Mouse (Mus musculus): ENCODE results near the gene Sh3bgrl3. TPM values are rescaled to one million over a fixed set of nuclear protein-coding genes. Genes with fewer than 3 reads are reported as not detected.

The Sh3bgrl3 gene
- polyA plus RNA-seq, 1 experiment = 85.6 TPM

DNA sequence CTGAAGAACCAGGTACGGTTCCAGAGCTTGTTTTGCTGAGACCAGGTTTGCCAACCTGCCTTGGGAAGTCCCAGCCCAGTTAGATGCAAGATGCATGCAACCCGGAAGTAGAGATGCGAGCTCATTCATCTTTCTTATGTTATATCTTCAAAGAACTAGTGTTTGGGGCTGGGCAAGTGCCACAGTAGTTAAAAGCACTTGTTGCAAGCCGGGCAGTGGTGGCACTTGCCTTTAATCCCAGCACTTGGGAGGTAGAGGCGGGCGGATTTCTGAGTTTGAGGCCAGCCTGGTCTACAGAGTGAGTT lies 37.4 kb downstream of the Sh3bgrl3 start:
- Histone ChIP-seq H3K4me1 (ENCODE audit: control insufficient read depth, insufficient read depth, low read length) (peaks cover 2% of the 10 kb centered on the region; the same call in 1 of the 2 replicates), H3K36me3 (ENCODE audit: control insufficient read depth, insufficient read depth, low read length) (no peaks in the 10 kb centered on the region), H3K4me3 (ENCODE audit: control insufficient read depth, low read depth, low read length) (no peak overlapping the region), H3K27me3 (ENCODE audit: control insufficient read depth, insufficient read depth, low read length) (no peaks in the 10 kb centered on the region), H3K27ac (ENCODE audit: control insufficient read depth, insufficient read depth, low read depth, low read length) (no peak overlapping the region)
- no peak for TF ChIP-seq CTCF (IDR thresholded peaks at IDR 0.05; ENCODE audit: control insufficient read depth, insufficient read depth, insufficient replicate concordance, low read depth, low read length)
- no peak for TF ChIP-seq POLR2A (IDR thresholded peaks at IDR 0.05; ENCODE audit: control insufficient read depth, low read depth, low read length)

DNA sequence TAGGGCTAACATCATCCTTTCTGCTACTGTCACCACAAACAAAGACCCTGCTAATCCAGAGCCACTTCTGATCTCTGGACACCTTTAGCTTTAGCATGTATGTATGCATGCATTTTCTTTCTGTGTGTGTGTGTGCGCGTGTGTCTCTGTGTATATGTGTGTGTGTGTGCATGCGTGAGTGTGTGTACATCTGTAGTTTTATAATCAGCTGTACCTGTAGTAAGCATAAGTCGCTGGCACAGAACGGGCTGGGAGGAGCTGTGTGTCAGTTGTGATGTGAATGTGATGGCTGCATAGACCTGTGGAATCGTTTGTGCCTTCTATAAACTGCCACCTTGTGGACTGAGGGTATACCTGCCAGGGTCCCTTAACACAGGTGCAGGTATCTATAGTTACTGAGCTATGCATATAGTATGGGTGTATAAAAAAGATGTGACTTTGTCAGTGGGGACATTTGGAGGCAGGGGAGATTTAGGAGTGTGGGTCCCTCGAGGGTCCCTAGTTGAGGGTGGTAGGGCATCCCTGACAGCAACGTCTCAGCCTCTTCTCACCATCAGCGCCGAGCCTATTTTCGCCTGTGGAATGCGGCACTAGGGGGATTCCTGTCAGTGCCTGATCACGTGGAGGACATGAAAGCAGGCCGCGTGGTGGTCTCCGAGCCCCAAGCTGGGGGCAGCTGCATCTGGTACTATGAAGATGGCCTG lies 37.9 kb downstream of the Sh3bgrl3 start:
- H3K4me3 ChIP-seq (ENCODE audit: control insufficient read depth, low read depth, low read length) = no peak overlapping the region
- no peak for TF ChIP-seq CTCF (IDR thresholded peaks at IDR 0.05; ENCODE audit: control insufficient read depth, insufficient read depth, insufficient replicate concordance, low read depth, low read length)
- TF ChIP-seq POLR2A (IDR thresholded peaks at IDR 0.05; ENCODE audit: control insufficient read depth, low read depth, low read length) = no peak
- H3K36me3 ChIP-seq (ENCODE audit: control insufficient read depth, insufficient read depth, low read length) = no peaks in the 10 kb centered on the region
- H3K4me1 ChIP-seq (ENCODE audit: control insufficient read depth, insufficient read depth, low read length) = peaks cover 2% of the 10 kb centered on the region; the same call in 1 of the 2 replicates
- H3K27ac ChIP-seq (ENCODE audit: control insufficient read depth, insufficient read depth, low read depth, low read length) = no peak overlapping the region
- H3K27me3 ChIP-seq (ENCODE audit: control insufficient read depth, insufficient read depth, low read length) = no peaks in the 10 kb centered on the region

DNA sequence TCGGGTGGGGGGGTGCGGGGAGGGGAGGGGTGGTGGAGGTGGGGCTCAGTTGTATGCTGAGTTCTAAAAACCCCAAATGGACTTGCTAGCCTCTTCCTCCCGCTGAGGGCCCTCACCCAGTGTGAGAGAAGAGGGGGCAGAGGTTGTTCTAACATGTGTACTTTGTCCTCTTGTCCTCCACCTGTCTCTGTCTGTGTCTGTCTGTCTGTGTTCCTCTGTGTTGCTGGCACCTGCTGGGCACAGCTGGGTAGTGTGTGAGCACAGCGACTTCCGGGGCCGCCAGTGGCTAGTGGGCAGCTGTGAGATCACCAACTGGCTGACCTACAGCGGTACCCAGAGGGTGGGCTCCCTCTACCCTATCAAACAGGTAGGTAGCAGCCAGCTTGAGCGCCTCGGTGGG lies 39.6 kb downstream of the Sh3bgrl3 start:
- no peak overlapping the region for H3K27ac ChIP-seq (ENCODE audit: control insufficient read depth, insufficient read depth, low read depth, low read length)
- H3K4me3 ChIP-seq (ENCODE audit: control insufficient read depth, low read depth, low read length) = no peak overlapping the region
- TF ChIP-seq POLR2A (IDR thresholded peaks at IDR 0.05; ENCODE audit: control insufficient read depth, low read depth, low read length) = no peak
- TF ChIP-seq CTCF (IDR thresholded peaks at IDR 0.05; ENCODE audit: control insufficient read depth, insufficient read depth, insufficient replicate concordance, low read depth, low read length) = no peak
- no peaks in the 10 kb centered on the region for H3K27me3 ChIP-seq (ENCODE audit: control insufficient read depth, insufficient read depth, low read length)
- no peaks in the 10 kb centered on the region for H3K36me3 ChIP-seq (ENCODE audit: control insufficient read depth, insufficient read depth, low read length)
- H3K4me1 ChIP-seq (ENCODE audit: control insufficient read depth, insufficient read depth, low read length) = peaks cover 2% of the 10 kb centered on the region; the same call in 1 of the 2 replicates

DNA sequence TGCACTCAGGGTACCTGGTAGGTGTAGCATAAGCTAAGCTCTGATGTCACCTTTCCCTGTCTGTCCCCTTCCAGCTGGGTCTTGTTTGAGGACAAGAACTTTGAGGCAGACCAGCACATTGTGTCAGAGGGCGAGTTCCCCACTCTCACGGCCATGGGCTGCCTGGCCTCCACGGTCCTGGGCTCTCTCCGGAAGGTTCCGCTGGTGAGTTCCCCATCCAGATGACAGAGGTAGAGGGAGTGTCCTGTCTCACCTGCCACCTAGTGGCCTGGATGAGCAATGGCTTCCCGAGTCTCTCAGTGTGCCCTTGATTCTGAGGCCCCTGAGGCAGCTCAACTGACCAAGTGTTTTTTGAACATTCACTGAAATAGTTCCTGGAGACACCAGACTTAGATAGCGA lies 41.2 kb downstream of the Sh3bgrl3 start:
- TF ChIP-seq POLR2A (IDR thresholded peaks at IDR 0.05; ENCODE audit: control insufficient read depth, low read depth, low read length) (no peak), CTCF (IDR thresholded peaks at IDR 0.05; ENCODE audit: control insufficient read depth, insufficient read depth, insufficient replicate concordance, low read depth, low read length) (peak; percentile 70; the same call in 1 of the 2 replicates)
- H3K27me3 ChIP-seq (ENCODE audit: control insufficient read depth, insufficient read depth, low read length) = no peaks in the 10 kb centered on the region
- peaks cover 2% of the 10 kb centered on the region; the same call in 1 of the 2 replicates for H3K4me1 ChIP-seq (ENCODE audit: control insufficient read depth, insufficient read depth, low read length)
- no peak overlapping the region for H3K27ac ChIP-seq (ENCODE audit: control insufficient read depth, insufficient read depth, low read depth, low read length)
- no peak overlapping the region for H3K4me3 ChIP-seq (ENCODE audit: control insufficient read depth, low read depth, low read length)
- H3K36me3 ChIP-seq (ENCODE audit: control insufficient read depth, insufficient read depth, low read length) = no peaks in the 10 kb centered on the region

DNA sequence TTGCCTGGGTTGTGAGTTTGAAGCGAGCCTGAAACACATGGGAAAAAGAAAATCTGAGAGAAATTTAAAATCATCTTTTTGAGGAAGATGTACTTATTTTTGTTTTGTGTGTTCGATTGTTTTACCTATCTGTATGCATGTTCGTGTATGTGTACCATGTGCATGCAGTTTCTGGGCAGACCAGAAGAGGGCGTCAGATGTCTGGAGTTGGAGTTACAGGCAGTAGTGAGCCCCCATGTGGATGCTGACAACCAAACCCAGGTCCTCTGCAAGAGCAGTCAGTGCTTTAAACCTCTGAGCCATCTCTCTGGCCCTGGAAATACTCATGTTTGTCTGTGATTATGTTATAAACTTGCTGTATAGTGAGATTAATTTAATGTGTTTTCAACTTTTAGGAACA lies 43.6 kb downstream of the Sh3bgrl3 start:
- Histone ChIP-seq H3K4me1 (ENCODE audit: control insufficient read depth, insufficient read depth, low read length) (peaks cover 7% of the 10 kb centered on the region), H3K27me3 (ENCODE audit: control insufficient read depth, insufficient read depth, low read length) (no peaks in the 10 kb centered on the region; the same call in 1 of the 2 replicates)
- no peak for TF ChIP-seq POLR2A (IDR thresholded peaks at IDR 0.05; ENCODE audit: control insufficient read depth, low read depth, low read length)
- no peak for TF ChIP-seq CTCF (IDR thresholded peaks at IDR 0.05; ENCODE audit: control insufficient read depth, insufficient read depth, insufficient replicate concordance, low read depth, low read length)

DNA sequence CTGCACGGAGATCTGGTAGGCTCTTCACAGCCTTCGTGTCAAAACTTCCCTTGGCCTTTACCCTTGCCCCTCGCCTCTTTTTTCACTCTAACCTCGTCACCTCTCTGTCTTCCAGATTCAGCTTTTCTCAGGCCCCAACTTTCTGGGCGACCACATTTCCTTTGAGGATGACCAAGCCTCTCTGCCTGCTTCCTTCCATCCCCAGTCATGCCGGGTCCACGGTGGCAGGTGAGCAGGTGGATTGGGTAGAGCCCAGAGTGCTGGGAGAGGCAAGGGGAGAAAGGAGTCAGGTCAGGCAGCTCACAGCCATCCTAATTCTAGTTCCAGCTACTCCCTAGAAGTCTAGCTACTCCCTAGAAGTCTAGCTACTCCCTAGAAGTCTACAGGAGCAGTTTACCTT lies 46.1 kb downstream of the Sh3bgrl3 start:
- no peaks in the 10 kb centered on the region for H3K36me3 ChIP-seq (ENCODE audit: control insufficient read depth, insufficient read depth, low read length)
- H3K27ac ChIP-seq (ENCODE audit: control insufficient read depth, insufficient read depth, low read depth, low read length) = no peak overlapping the region

More for the DNA sequence above, 43.6 kb downstream of the Sh3bgrl3 start:
- Histone ChIP-seq H3K36me3 (ENCODE audit: control insufficient read depth, insufficient read depth, low read length) (no peaks in the 10 kb centered on the region), H3K4me3 (ENCODE audit: control insufficient read depth, low read depth, low read length) (no peak overlapping the region), H3K27ac (ENCODE audit: control insufficient read depth, insufficient read depth, low read depth, low read length) (no peak overlapping the region)

DNA sequence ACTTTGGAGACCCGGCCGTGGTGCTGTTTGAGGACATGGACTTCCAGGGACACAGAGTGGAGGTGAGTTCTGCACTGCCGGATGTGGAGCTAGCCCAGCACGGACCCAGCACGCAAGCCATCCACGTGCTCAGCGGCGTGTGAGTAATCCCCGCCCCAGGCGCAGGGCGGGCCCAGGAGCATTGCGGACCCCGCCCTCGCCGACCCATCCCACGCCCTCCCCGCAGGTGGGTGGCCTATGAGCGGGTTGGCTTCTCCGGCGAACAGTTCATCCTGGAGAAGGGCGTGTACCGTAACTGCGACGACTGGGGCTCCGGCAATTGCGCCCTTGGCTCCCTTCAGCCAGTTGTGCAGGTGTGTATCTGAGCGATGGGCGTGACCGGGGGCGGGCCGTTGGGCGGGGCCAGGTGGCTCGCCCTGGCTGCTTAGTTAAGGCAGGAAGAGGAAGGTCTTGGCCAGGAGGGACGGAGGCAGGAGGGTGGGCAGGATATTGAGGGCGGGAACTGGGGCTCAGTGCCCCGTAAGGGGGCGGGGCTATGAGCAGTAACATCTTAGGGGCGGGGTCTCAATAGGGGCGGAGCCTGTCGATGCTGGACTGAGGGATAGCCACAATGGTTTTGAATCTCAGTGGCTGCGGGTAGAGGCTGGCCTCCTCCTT lies 46.7 kb downstream of the Sh3bgrl3 start:
- Histone ChIP-seq H3K4me1 (ENCODE audit: control insufficient read depth, insufficient read depth, low read length) (peaks cover 5% of the 10 kb centered on the region), H3K27me3 (ENCODE audit: control insufficient read depth, insufficient read depth, low read length) (no peaks in the 10 kb centered on the region; the same call in 1 of the 2 replicates), H3K4me3 (ENCODE audit: control insufficient read depth, low read depth, low read length) (peak overlapping the region; percentile 81), H3K27ac (ENCODE audit: control insufficient read depth, insufficient read depth, low read depth, low read length) (no peak overlapping the region), H3K36me3 (ENCODE audit: control insufficient read depth, insufficient read depth, low read length) (no peaks in the 10 kb centered on the region)
- peak; percentile 39; the same call in 1 of the 2 replicates for TF ChIP-seq POLR2A (IDR thresholded peaks at IDR 0.05; ENCODE audit: control insufficient read depth, low read depth, low read length)
- no peak for TF ChIP-seq CTCF (IDR thresholded peaks at IDR 0.05; ENCODE audit: control insufficient read depth, insufficient read depth, insufficient replicate concordance, low read depth, low read length)

More for the DNA sequence above, 46.1 kb downstream of the Sh3bgrl3 start:
- Histone ChIP-seq H3K4me1 (ENCODE audit: control insufficient read depth, insufficient read depth, low read length) (peaks cover 7% of the 10 kb centered on the region), H3K27me3 (ENCODE audit: control insufficient read depth, insufficient read depth, low read length) (no peaks in the 10 kb centered on the region; the same call in 1 of the 2 replicates), H3K4me3 (ENCODE audit: control insufficient read depth, low read depth, low read length) (peak overlapping the region; percentile 81)
- TF ChIP-seq POLR2A (IDR thresholded peaks at IDR 0.05; ENCODE audit: control insufficient read depth, low read depth, low read length) = no peak
- TF ChIP-seq CTCF (IDR thresholded peaks at IDR 0.05; ENCODE audit: control insufficient read depth, insufficient read depth, insufficient replicate concordance, low read depth, low read length) = no peak

All from testis, adult 2 months (tissue).